In the genomic region with DNA sequence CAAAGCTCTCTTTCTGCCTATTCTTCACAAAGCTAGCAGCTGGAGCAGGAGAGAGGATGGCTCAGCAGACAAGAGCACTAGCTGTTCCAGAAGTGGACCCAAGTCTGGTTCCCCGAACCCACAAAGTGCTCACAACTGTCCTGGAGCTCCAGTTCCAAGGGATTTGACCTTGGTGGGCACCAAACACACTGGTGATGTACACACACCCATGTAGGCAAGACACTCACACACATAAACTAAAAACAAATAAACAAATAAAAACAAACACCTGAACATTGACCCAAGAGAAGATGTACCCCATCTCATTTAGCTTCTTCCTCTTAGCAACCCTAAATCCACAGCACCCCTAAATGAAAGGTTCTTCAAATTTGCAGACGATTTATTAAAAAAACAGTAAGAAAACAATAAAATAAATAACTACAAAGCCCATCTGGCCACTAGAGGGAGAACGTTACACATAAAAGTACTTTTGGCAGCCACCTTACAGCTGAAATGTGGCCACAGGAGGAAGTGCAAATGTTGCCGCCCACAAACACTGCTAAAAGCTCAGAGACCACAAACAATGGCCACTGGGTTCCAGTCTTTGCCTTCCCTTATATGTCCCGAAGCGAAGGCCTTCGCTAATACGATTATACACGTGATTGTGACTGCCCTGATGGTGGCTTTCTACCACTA, we compare ENCODE assay signal across 8 mouse cellular contexts. TPM values are rescaled to one million over a fixed set of nuclear protein-coding genes. Genes with fewer than 3 reads are reported as not detected.
DNase-seq lines count a peak whose midpoint lies in the region; ATAC-seq and TF ChIP-seq lines count a peak whose summit lies in the region.

No protein-coding gene starts in this region.

- peak; percentile 45 for ATAC-seq in Patski
- peak; percentile 97 for ATAC-seq in inflammation-experienced regulatory T-cells, adult 6 months

- in situ Hi-C loops in Patski (cut with MboI; ENCODE audit: low pct_unique_long_range_greater_than_20kb): loop anchor here (5.0 kb wide), 1 partner anchor 274 kb away; no protein-coding TSS in a partner anchor

- peak; percentile 24 for DNase-seq in Patski (ENCODE audit: low read depth, low spot score)
- DNase-seq in cerebellum, postnatal 25 days: peak; percentile 31 to 54
- DNase-seq in gastrocnemius, postnatal 25 days: peak; percentile 34
- DNase-seq in left cerebral cortex, postnatal 10 days (ENCODE audit: extremely low spot score in 1 of 2, low spot score in 2 of 2): peak; percentile 58 to 71
- peak; percentile 80 for DNase-seq in mesoderm, embryonic 11.5 days (ENCODE audit: low read depth, low spot score)
- peak; percentile 33 for DNase-seq in right cerebral cortex, postnatal 14 days
- DNase-seq in yolk sac, embryonic 10.5 days (ENCODE audit: low spot score): peak; percentile 42

- intact Hi-C loops in left cerebral cortex, postnatal 10 days (cut with DNase I): loop anchor here (2.0 to 10.0 kb wide), 3 partner anchors 116 to 310 kb away; partner anchors contain the start of gene Itpr1

- CTCF ChIA-PET in Patski (lab: Charles Lee): interaction anchor here (0.7 to 3.2 kb wide), 26 partner anchors 9 to 639 kb away, joined by 3 to 32 read pairs (median 4); partner anchors contain the start of genes Setmar and Sumf1

- no peaks in the 10 kb centered on the region for H3K27me3 ChIP-seq in Patski

- peak; percentile 75 for TF ChIP-seq CTCF in Patski (IDR thresholded peaks at IDR 0.05)

- POLR2A ChIA-PET in Patski (lab: Charles Lee): no interaction called here

RNA-seq across cellular contexts. Expression of gene Setmar, which starts 33.5 kb away (rescaled TPM):
- 6.1 TPM for polyA plus RNA-seq in Patski (2021)
- 1 to 10 TPM; 4.0 TPM for total RNA-seq in gastrocnemius, postnatal 25 days (2021)
- polyA plus RNA-seq in inflammation-experienced regulatory T-cells, adult 6 months (2017; shearing (Covaris generic)): 1 to 10 TPM; 1.5 to 1.9 (median 1.5) TPM
- total RNA-seq in left cerebral cortex, postnatal 10 days (2021): 1 to 10 TPM; 6.8 to 7.0 TPM

Comparison
In these comparisons a context has a peak if more than half of its experiments do, and no peak if none do; other contexts are left out.
1. Peak in every context shown above with its lines: DNase-seq and ATAC-seq.
2. DNase-seq: peak in every context shown above with its lines; median percentile 80 in mesoderm, embryonic 11.5 days; 64 in left cerebral cortex, postnatal 10 days; 42 in cerebellum, postnatal 25 days; 42 in yolk sac, embryonic 10.5 days; 34 in gastrocnemius, postnatal 25 days; 33 in right cerebral cortex, postnatal 14 days; 24 in Patski.